Mouse (Mus musculus): ENCODE data around the gene Gm10310. TPM values are rescaled to one million over a fixed set of nuclear protein-coding genes. Genes with fewer than 3 reads are reported as not detected.
"Not testable (repeated sequence)": the region's sequence is repeated elsewhere in the genome, so short reads cannot be mapped to it uniquely, and the experiment has no call there.

Gene Gm10310
- polyA plus RNA-seq (2012; fragmentation: generic; extraction: Trizol), result not detected
- long read RNA-seq, experiment 1, result 0 reads
- long read RNA-seq, experiment 2, result 0 reads

DNA sequence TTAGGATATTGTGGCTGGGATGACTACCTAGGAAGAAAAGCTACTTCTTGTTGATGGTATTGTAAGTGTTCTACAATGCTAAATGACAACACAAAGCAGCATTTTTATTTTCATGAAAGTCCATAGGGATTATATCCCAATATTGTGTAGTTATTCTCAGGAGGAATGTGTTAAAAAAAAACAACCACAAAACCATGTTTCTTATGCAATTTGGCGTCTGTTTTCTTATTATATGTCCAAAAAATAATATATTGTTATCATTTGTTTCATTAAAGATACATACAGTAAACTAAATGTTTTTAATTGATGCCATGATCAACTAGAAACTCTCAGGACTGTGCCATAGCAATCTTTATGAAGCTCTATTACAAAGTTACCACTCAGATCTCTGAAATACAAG lies at the start of gene Gm10310:
Gene Gm10310 (minus strand): TSS at position 101 of the 400 bp plus-strand sequence.
- H3K36me3 ChIP-seq (ENCODE audit: control insufficient read depth, insufficient read depth); H3K4me3 ChIP-seq (ENCODE audit: insufficient read depth, poor library complexity, severe bottlenecking): not testable (repeated sequence)

DNA sequence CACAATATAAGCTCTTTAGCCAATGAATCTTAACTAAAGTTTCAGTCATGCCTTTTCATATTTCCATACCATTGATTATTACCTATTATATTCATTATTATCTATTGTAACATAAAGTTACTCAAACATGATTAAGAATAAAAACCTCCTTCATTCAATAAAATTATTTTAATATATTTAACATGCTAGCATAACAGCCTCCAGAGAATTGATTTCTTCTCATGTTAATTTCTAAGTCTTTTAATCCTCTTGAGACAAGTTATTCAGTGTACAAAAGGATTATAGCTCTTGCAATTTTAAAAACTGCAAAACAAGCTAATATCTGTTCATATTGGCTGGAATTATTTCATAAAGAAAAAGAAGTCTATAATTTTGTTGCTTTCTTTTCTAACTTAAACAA lies 45.2 kb upstream of the Gm10310 start, which contains the start of gene Olfr821:
Gene Olfr821 (plus strand): TSS at position 301 of the 400 bp plus-strand sequence.
- no peak for TF ChIP-seq MYOG (IDR thresholded peaks at IDR 0.05; ENCODE audit: control insufficient read depth, extremely low read depth, insufficient read length)
- no peak for TF ChIP-seq MYOD1 (IDR thresholded peaks at IDR 0.05; ENCODE audit: control insufficient read depth, insufficient read length, low read depth)
- TF ChIP-seq CTCF (IDR thresholded peaks at IDR 0.05; ENCODE audit: control insufficient read depth, insufficient read depth, insufficient read length), result no peak
- TF ChIP-seq USF1 (IDR thresholded peaks at IDR 0.05; ENCODE audit: low read depth), result no peak
- no peak for TF ChIP-seq FOSL1 (IDR thresholded peaks at IDR 0.05; ENCODE audit: insufficient read depth, low read length, poor library complexity, severe bottlenecking)
- no peak for TF ChIP-seq CEBPB (IDR thresholded peaks at IDR 0.05; ENCODE audit: low read depth)
- no peak for TF ChIP-seq MAX (IDR thresholded peaks at IDR 0.05)
- Histone ChIP-seq H3ac (ENCODE audit: control insufficient read depth, insufficient read length, low read depth) (no peak within 1 kb of the TSS), H3K36me3 (ENCODE audit: control insufficient read depth, insufficient read depth) (no peaks in the 10 kb centered on the region), H3K4me3 (ENCODE audit: insufficient read depth, poor library complexity, severe bottlenecking) (no peak within 1 kb of the TSS), H3K27me3 (ENCODE audit: control insufficient read depth, insufficient read depth, insufficient read length) (no peaks in the 10 kb centered on the region), H3K79me2 (ENCODE audit: control insufficient read depth, insufficient read depth) (no peaks in the 10 kb centered on the region), H3K79me3 (ENCODE audit: low read depth) (no peaks in the 10 kb centered on the region)

More for the DNA sequence above, at the start of gene Gm10310:
- not testable (repeated sequence) for H3K27me3 ChIP-seq (ENCODE audit: control insufficient read depth, insufficient read depth, insufficient read length); H3ac ChIP-seq (ENCODE audit: control insufficient read depth, insufficient read length, low read depth); H3K79me3 ChIP-seq (ENCODE audit: low read depth); H3K79me2 ChIP-seq (ENCODE audit: control insufficient read depth, insufficient read depth)

DNA sequence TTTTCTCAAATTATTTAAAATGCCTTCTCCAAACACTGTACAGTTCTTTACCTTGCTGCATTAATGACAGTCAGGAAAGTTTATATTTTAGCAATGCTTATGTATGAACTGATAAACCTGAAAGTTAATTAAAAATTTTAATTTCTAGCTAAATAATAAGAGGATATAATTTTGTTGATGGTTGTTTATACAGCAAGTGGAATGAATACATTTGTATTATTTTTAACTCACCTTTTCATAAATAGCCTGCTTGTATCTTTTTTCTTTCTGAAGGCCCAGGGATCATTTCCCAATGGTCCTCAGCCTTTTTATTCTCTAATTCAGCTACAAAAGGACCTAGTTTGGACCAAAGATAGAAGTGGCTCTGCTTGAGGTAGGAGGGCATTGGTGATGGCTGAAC lies 27.5 kb upstream of the Gm10310 start, which contains the start of gene Olfr820:
Gene Olfr820 (plus strand): TSS at position 301 of the 400 bp plus-strand sequence.
- Histone ChIP-seq H3ac (ENCODE audit: control insufficient read depth, insufficient read length, low read depth) (no peak within 1 kb of the TSS), H3K79me3 (ENCODE audit: low read depth) (no peaks in the 10 kb centered on the region), H3K4me3 (ENCODE audit: insufficient read depth, poor library complexity, severe bottlenecking) (no peak within 1 kb of the TSS), H3K36me3 (ENCODE audit: control insufficient read depth, insufficient read depth) (no peaks in the 10 kb centered on the region), H3K27me3 (ENCODE audit: control insufficient read depth, insufficient read depth, insufficient read length) (no peaks in the 10 kb centered on the region), H3K79me2 (ENCODE audit: control insufficient read depth, insufficient read depth) (no peaks in the 10 kb centered on the region)
- TF ChIP-seq MAX (IDR thresholded peaks at IDR 0.05) (no peak), CEBPB (IDR thresholded peaks at IDR 0.05; ENCODE audit: low read depth) (no peak), FOSL1 (IDR thresholded peaks at IDR 0.05; ENCODE audit: insufficient read depth, low read length, poor library complexity, severe bottlenecking) (no peak), MYOG (IDR thresholded peaks at IDR 0.05; ENCODE audit: control insufficient read depth, extremely low read depth, insufficient read length) (no peak), USF1 (IDR thresholded peaks at IDR 0.05; ENCODE audit: low read depth) (no peak), MYOD1 (IDR thresholded peaks at IDR 0.05; ENCODE audit: control insufficient read depth, insufficient read length, low read depth) (no peak), CTCF (IDR thresholded peaks at IDR 0.05; ENCODE audit: control insufficient read depth, insufficient read depth, insufficient read length) (no peak)

DNA sequence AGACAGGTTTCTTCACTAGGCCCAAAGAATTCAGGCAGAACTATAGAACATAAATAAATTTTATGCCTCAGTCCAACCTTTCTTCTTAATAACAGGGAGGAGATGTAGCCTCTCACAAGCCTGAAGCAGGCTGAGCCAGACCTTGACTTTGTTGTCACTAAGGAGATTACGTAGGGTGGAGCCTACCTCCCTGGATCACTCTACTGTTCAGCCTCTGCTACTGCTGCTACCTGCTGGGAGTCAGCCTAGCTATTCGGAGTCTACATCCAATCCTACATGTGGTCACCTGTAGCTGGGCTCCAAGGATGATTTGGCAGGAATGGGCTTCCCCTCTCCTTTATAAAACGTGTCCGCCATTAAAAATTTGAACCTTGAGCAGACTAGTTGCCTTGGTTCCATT lies 20.5 kb upstream of the Gm10310 start:
- not testable (repeated sequence) for H3K36me3 ChIP-seq (ENCODE audit: control insufficient read depth, insufficient read depth); H3K79me3 ChIP-seq (ENCODE audit: low read depth); H3K4me3 ChIP-seq (ENCODE audit: insufficient read depth, poor library complexity, severe bottlenecking); H3K27me3 ChIP-seq (ENCODE audit: control insufficient read depth, insufficient read depth, insufficient read length); H3K79me2 ChIP-seq (ENCODE audit: control insufficient read depth, insufficient read depth); H3ac ChIP-seq (ENCODE audit: control insufficient read depth, insufficient read length, low read depth)

DNA sequence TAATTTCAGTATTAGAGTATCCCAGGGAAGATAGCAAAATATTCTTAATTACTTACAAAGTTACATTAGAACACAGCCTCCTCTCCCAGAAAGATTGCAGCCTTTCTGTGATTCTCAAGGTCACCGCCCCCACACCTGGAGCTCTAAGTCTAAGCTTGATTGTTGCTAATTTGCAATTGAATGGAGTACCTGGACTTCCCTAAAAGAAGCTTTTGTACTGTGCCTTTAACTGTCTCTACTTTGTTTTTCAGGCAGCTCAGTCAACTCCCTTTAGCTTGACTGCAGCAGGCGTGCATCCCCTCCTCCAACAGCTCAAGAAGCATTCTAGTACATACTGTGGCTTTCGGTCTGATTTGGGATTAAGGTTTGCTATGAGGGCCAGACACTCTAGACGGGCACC lies 19.2 kb upstream of the Gm10310 start:
- not testable (repeated sequence) for H3K79me2 ChIP-seq (ENCODE audit: control insufficient read depth, insufficient read depth); H3K79me3 ChIP-seq (ENCODE audit: low read depth); H3K4me3 ChIP-seq (ENCODE audit: insufficient read depth, poor library complexity, severe bottlenecking); H3ac ChIP-seq (ENCODE audit: control insufficient read depth, insufficient read length, low read depth); H3K27me3 ChIP-seq (ENCODE audit: control insufficient read depth, insufficient read depth, insufficient read length); H3K36me3 ChIP-seq (ENCODE audit: control insufficient read depth, insufficient read depth)

DNA sequence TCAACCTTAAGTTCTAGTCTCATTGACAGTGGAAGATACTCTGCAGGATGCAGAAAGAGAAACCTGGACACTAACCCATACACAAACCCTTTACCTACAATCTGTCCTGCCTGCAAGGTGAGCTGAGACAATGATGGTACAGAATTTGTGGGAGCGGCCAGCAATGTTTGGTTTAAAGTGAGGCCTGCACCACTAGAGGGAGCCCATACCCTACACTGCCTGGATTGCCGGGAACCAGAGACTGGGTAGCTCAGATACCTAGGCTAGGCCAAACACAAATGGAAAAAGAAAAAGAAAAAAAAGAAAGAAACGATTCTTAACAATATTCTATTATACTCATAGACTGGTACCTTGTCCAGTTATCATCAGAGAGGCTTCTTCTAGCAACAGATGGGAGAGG lies 3.0 kb downstream of the Gm10310 start:
- not testable (repeated sequence) for H3K27me3 ChIP-seq (ENCODE audit: control insufficient read depth, insufficient read depth, insufficient read length); H3K79me3 ChIP-seq (ENCODE audit: low read depth); H3K79me2 ChIP-seq (ENCODE audit: control insufficient read depth, insufficient read depth); H3K4me3 ChIP-seq (ENCODE audit: insufficient read depth, poor library complexity, severe bottlenecking); H3K36me3 ChIP-seq (ENCODE audit: control insufficient read depth, insufficient read depth); H3ac ChIP-seq (ENCODE audit: control insufficient read depth, insufficient read length, low read depth)

DNA sequence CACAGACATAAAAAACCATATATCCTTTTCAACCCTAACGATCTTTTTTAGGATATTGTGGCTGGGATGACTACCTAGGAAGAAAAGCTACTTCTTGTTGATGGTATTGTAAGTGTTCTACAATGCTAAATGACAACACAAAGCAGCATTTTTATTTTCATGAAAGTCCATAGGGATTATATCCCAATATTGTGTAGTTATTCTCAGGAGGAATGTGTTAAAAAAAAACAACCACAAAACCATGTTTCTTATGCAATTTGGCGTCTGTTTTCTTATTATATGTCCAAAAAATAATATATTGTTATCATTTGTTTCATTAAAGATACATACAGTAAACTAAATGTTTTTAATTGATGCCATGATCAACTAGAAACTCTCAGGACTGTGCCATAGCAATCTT lies 8.8 kb downstream of the Gm10310 start, which contains the start of gene Olfr247:
Gene Olfr247 (minus strand): TSS at position 101 of the 400 bp plus-strand sequence.
- not testable (repeated sequence) for H3K4me3 ChIP-seq (ENCODE audit: insufficient read depth, poor library complexity, severe bottlenecking); H3K79me2 ChIP-seq (ENCODE audit: control insufficient read depth, insufficient read depth)

DNA sequence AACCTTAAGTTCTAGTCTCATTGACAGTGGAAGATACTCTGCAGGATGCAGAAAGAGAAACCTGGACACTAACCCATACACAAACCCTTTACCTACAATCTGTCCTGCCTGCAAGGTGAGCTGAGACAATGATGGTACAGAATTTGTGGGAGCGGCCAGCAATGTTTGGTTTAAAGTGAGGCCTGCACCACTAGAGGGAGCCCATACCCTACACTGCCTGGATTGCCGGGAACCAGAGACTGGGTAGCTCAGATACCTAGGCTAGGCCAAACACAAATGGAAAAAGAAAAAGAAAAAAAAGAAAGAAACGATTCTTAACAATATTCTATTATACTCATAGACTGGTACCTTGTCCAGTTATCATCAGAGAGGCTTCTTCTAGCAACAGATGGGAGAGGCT lies 11.9 kb downstream of the Gm10310 start:
- H3K27me3 ChIP-seq (ENCODE audit: control insufficient read depth, insufficient read depth, insufficient read length); H3K79me3 ChIP-seq (ENCODE audit: low read depth); H3ac ChIP-seq (ENCODE audit: control insufficient read depth, insufficient read length, low read depth); H3K4me3 ChIP-seq (ENCODE audit: insufficient read depth, poor library complexity, severe bottlenecking); H3K79me2 ChIP-seq (ENCODE audit: control insufficient read depth, insufficient read depth); H3K36me3 ChIP-seq (ENCODE audit: control insufficient read depth, insufficient read depth): not testable (repeated sequence)

More for the DNA sequence above, 8.8 kb downstream of the Gm10310 start, which contains the start of gene Olfr247:
- H3K36me3 ChIP-seq (ENCODE audit: control insufficient read depth, insufficient read depth); H3K79me3 ChIP-seq (ENCODE audit: low read depth); H3K27me3 ChIP-seq (ENCODE audit: control insufficient read depth, insufficient read depth, insufficient read length); H3ac ChIP-seq (ENCODE audit: control insufficient read depth, insufficient read length, low read depth): not testable (repeated sequence)

DNA sequence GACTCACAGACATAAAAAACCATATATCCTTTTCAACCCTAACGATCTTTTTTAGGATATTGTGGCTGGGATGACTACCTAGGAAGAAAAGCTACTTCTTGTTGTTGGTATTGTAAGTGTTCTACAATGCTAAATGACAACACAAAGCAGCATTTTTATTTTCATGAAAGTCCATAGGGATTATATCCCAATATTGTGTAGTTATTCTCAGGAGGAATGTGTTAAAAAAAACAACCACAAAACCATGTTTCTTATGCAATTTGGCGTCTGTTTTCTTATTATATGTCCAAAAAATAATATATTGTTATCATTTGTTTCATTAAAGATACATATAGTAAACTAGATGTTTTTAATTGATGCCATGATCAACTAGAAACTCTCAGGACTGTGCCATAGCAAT lies 17.7 kb downstream of the Gm10310 start, which contains the start of gene Olfr819:
Gene Olfr819 (minus strand): TSS at position 101 of the 400 bp plus-strand sequence.
- not testable (repeated sequence) for H3ac ChIP-seq (ENCODE audit: control insufficient read depth, insufficient read length, low read depth); H3K27me3 ChIP-seq (ENCODE audit: control insufficient read depth, insufficient read depth, insufficient read length); H3K4me3 ChIP-seq (ENCODE audit: insufficient read depth, poor library complexity, severe bottlenecking); H3K79me3 ChIP-seq (ENCODE audit: low read depth); H3K36me3 ChIP-seq (ENCODE audit: control insufficient read depth, insufficient read depth); H3K79me2 ChIP-seq (ENCODE audit: control insufficient read depth, insufficient read depth)

DNA sequence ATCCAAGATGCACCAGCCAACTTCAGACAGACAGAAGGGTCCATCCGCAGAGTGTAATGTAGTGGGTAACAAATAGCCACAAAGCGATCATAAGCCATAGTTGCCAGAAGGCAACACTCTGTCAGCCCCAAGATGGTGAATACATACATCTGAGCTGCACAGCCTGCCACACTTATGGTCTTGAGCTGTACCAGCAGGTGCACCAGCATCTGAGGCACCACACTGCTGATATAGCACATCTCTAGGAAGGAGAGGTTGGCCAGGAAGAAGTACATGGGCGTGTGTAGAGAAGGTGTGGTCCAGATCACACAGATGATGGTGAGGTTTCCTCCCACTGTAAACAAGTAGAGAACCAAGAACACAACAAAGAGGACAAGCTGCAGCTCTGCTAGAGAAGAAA lies 18.6 kb downstream of the Gm10310 start:
- not testable (repeated sequence) for H3K36me3 ChIP-seq (ENCODE audit: control insufficient read depth, insufficient read depth); H3ac ChIP-seq (ENCODE audit: control insufficient read depth, insufficient read length, low read depth)

More for the DNA sequence above, 18.6 kb downstream of the Gm10310 start:
- H3K79me2 ChIP-seq (ENCODE audit: control insufficient read depth, insufficient read depth); H3K4me3 ChIP-seq (ENCODE audit: insufficient read depth, poor library complexity, severe bottlenecking); H3K79me3 ChIP-seq (ENCODE audit: low read depth); H3K27me3 ChIP-seq (ENCODE audit: control insufficient read depth, insufficient read depth, insufficient read length): not testable (repeated sequence)
